Mouse (Mus musculus): ENCODE results near the gene Stam.

DNA sequence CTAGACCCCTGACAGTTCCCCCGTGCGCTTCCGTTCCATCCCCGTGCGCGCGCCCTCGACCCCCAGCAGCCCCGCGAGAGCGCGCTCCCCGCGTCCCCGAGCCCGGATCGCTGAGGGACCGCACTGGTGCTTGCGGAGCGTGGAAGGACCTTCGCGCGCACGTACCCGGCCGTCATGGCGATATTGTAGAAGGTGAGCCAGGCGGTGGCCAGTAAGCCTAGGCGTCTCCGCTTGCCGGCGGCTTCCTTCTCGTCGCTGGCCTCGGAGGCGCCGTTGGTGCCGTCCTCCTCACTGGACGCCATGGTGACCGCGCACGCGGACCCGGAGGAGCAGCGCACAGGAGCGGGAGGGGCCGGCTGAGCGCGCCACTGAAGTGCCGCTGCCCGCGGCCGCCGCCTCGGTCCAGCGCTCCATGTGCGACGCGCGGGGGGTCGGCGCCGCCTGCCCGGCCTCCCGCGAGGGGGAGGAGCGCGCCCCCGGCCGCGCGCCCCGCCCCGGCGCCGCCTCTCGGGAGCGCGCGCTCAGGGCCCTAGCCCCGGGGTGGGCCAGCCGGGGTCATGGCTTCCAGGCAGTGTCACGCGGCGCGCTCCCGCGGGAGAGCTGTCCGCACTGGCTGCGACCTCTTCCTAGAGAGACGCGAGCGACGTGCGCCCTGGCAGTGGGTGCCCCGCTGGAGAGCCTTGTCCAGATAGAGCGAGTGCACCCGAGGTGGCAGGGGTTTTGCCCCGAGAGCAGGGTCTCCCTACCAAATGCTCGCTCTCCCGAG lies 18.1 kb upstream of the Stam start, which contains the start of gene Hacd1:
- TF ChIP-seq CTCF (IDR thresholded peaks at IDR 0.05; ENCODE audit: low read depth) = no peak
- no peak for TF ChIP-seq EP300 (IDR thresholded peaks at IDR 0.05; ENCODE audit: low read depth)

Data from heart, postnatal 0 days (tissue).